19 mouse cellular contexts compared by ENCODE assay signal in the genomic region with DNA sequence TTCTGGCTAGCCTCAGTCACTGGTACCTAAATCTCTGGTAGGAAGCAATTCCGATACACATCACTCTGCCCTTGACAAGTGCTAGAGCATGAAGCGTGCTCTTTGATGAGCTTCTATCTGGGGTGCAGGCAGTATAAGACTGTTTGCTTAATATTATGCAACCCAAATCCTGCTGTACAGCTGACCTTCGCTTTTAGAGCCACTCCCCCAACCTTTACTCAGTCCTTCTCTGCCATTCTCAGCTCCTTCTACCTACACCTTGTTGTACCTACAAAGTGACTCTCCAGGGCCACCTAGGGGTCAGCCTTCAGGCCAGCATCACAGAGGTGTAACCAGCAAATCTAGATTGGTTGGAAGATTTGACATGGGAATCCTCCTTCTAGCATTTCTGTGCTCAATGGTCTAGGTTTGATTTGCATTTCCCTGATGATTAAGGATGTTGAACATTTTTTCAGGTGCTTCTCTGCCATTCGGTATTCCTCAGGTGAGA.
DNase-seq lines count a peak whose midpoint lies in the region; ATAC-seq and TF ChIP-seq lines count a peak whose summit lies in the region.
"Had no signal": no experiment of that assay in that cellular context is flagged by ENCODE, and none has a peak within 500 bp of the region (broad histone marks: within the 10 kb centered on the region; RNA-seq: fewer than 3 reads in every experiment).

No protein-coding gene starts in this region.

- peak; percentile 30; the same call in 1 of the 2 replicates for TF ChIP-seq CTCF in liver, embryonic 14.5 days (IDR thresholded peaks at IDR 0.05; ENCODE audit: low read depth)

- no peaks in the 10 kb centered on the region for H3K27me3 ChIP-seq in liver, embryonic 14.5 days (ENCODE audit: control insufficient read depth, insufficient read depth, low read length)
- no peaks in the 10 kb centered on the region for H3K27me3 ChIP-seq in liver, embryonic 12.5 days (replicated peaks)
- no peaks in the 10 kb centered on the region for H3K27me3 ChIP-seq in intestine, embryonic 16.5 days (replicated peaks; ENCODE audit: control insufficient read depth, insufficient read depth, low read length)
- H3K27me3 ChIP-seq: hindbrain, embryonic 15.5 days; kidney, embryonic 15.5 days; limb, embryonic 13.5 days; neural tube, embryonic 15.5 days had no signal

- no peaks in the 10 kb centered on the region for H3K9me3 ChIP-seq in liver, embryonic 14.5 days (ENCODE audit: control insufficient read depth, low read length)
- no peaks in the 10 kb centered on the region for H3K9me3 ChIP-seq in liver, embryonic 12.5 days (replicated peaks)
- H3K9me3 ChIP-seq in intestine, embryonic 16.5 days (ENCODE audit: control insufficient read depth, low read length): no peaks in the 10 kb centered on the region
- H3K9me3 ChIP-seq: hindbrain, embryonic 15.5 days; kidney, embryonic 15.5 days; limb, embryonic 13.5 days; neural tube, embryonic 15.5 days had no signal

- no peak overlapping the region for H3K4me3 ChIP-seq in liver, embryonic 14.5 days (ENCODE audit: insufficient read depth in 1 of 2, low read depth in 2 of 2, low read length in 2 of 2)
- H3K4me3 ChIP-seq in liver, embryonic 12.5 days: no peak overlapping the region
- H3K4me3 ChIP-seq in intestine, embryonic 16.5 days (ENCODE audit: low read length): no peak overlapping the region
- H3K4me3 ChIP-seq: hindbrain, embryonic 15.5 days; kidney, embryonic 15.5 days; limb, embryonic 13.5 days; neural tube, embryonic 15.5 days had no signal

- no peak overlapping the region for H3K27ac ChIP-seq in liver, embryonic 14.5 days
- H3K27ac ChIP-seq in liver, embryonic 12.5 days: no peak overlapping the region
- H3K27ac ChIP-seq in intestine, embryonic 16.5 days (ENCODE audit: low read length): no peak overlapping the region
- H3K27ac ChIP-seq: hindbrain, embryonic 15.5 days; kidney, embryonic 15.5 days; limb, embryonic 13.5 days; neural tube, embryonic 15.5 days had no signal

- H3K9ac ChIP-seq in liver, embryonic 14.5 days (replicated peaks): no peak overlapping the region
- H3K9ac ChIP-seq in liver, embryonic 12.5 days: no peak overlapping the region
- no peak overlapping the region for H3K9ac ChIP-seq in intestine, embryonic 16.5 days (ENCODE audit: low read depth, low read length)
- H3K9ac ChIP-seq: hindbrain, embryonic 15.5 days; kidney, embryonic 15.5 days; limb, embryonic 13.5 days; neural tube, embryonic 15.5 days had no signal

- TF ChIP-seq EP300 in liver, embryonic 14.5 days (IDR thresholded peaks at IDR 0.05; ENCODE audit: low read depth): no peak

- no peaks in the 10 kb centered on the region for H3K4me1 ChIP-seq in liver, embryonic 14.5 days (replicated peaks; ENCODE audit: control insufficient read depth in 2 of 2, insufficient read depth in 2 of 2, low read length in 1 of 2)
- H3K4me1 ChIP-seq in liver, embryonic 12.5 days: no peaks in the 10 kb centered on the region
- H3K4me1 ChIP-seq in intestine, embryonic 16.5 days (ENCODE audit: control insufficient read depth, insufficient read depth, low read length): no peaks in the 10 kb centered on the region
- H3K4me1 ChIP-seq: hindbrain, embryonic 15.5 days; kidney, embryonic 15.5 days; limb, embryonic 13.5 days; neural tube, embryonic 15.5 days had no signal

- ATAC-seq in liver, embryonic 14.5 days (ENCODE audit: insufficient read depth): no peak
- no peak for ATAC-seq in liver, embryonic 12.5 days
- peak; percentile 71; the same call in 1 of the 2 replicates for ATAC-seq in intestine, embryonic 16.5 days
- ATAC-seq: activated CD4-positive, CD25-positive, alpha-beta regulatory T cell, adult 4 months; forebrain, embryonic 16.5 days had no signal

- 78% methylated on average over 4 of the region's 4 CpGs for WGBS in liver, embryonic 14.5 days (ENCODE audit: insufficient replicate concordance)
- 85% methylated on average over 4 of the region's 4 CpGs for WGBS in liver, embryonic 12.5 days (ENCODE audit: insufficient replicate concordance)
- WGBS in intestine, embryonic 16.5 days: 84% methylated on average over 4 of the region's 4 CpGs

- no peak overlapping the region for H3K4me2 ChIP-seq in liver, embryonic 14.5 days (ENCODE audit: low read depth)
- no peak overlapping the region for H3K4me2 ChIP-seq in liver, embryonic 12.5 days
- no peak overlapping the region for H3K4me2 ChIP-seq in intestine, embryonic 16.5 days (ENCODE audit: low read depth, low read length)
- H3K4me2 ChIP-seq: hindbrain, embryonic 15.5 days; kidney, embryonic 15.5 days; limb, embryonic 13.5 days; midbrain, embryonic 11.5 days; neural tube, embryonic 15.5 days had no signal

- DNase-seq in liver, embryonic 14.5 days (ENCODE audit: low read depth in 3 of 3, low spot score in 3 of 3): no peak
- peak; percentile 7 to 27 for DNase-seq in B cell, adult 2 months
- peak; percentile 64 for DNase-seq in ES-CJ7 (ENCODE audit: low read depth, low spot score)
- no peak for DNase-seq in adrenal gland, adult 2 months
- no peak for DNase-seq in spleen, postnatal 36 days (ENCODE audit: low spot score in 2 of 2)
- no peak for DNase-seq in spleen, adult 12 weeks (ENCODE audit: low spot score)
- DNase-seq: gastrocnemius, postnatal 10 days; heart, postnatal 10 days; retina, postnatal 1 day; spleen, adult 18-20 months had no signal

- no peaks in the 10 kb centered on the region for H3K36me3 ChIP-seq in liver, embryonic 14.5 days (replicated peaks; ENCODE audit: control insufficient read depth, insufficient read depth, low read depth)
- H3K36me3 ChIP-seq in liver, embryonic 12.5 days: peaks cover 9% of the 10 kb centered on the region; the same call in 1 of the 2 replicates
- H3K36me3 ChIP-seq in intestine, embryonic 16.5 days (ENCODE audit: control insufficient read depth, insufficient read depth, low read length): no peaks in the 10 kb centered on the region

Comparison
In these comparisons a context has a peak if more than half of its experiments do, and no peak if none do; other contexts are left out.
1. DNase-seq: peak in B cell, adult 2 months (2 of 2) and ES-CJ7 (single experiment); none in liver, embryonic 14.5 days (0 of 3), adrenal gland, adult 2 months (single experiment), spleen, postnatal 36 days (0 of 2) and spleen, adult 12 weeks (single experiment).